Mouse (Mus musculus): ENCODE measurements at regions not wholly inside any gene's neighbourhood (a gene's known extent, or its start where the extent isn't known, plus 50 kb on each side); places are given as distances from the start of the nearest gene placed in this dataset.

GRCm38 (mm10) chr16:29706996-29707395 lies 127.9 kb downstream of the Opa1 start:
- ATAC-seq (replicated peaks in 1 of 2; ENCODE audit: insufficient read depth in 1 of 2, low FRiP score in 2 of 2, low TSS enrichment in 1 of 2, low read depth in 1 of 2, poor library complexity in 2 of 2, severe bottlenecking in 2 of 2), result no peak

GRCm38 (mm10) chr16:29707656-29708055 lies 128.5 kb downstream of the Opa1 start:
- no peak for ATAC-seq (replicated peaks in 1 of 2; ENCODE audit: insufficient read depth in 1 of 2, low FRiP score in 2 of 2, low TSS enrichment in 1 of 2, low read depth in 1 of 2, poor library complexity in 2 of 2, severe bottlenecking in 2 of 2)

- ATAC-seq (replicated peaks in 1 of 2; ENCODE audit: insufficient read depth in 1 of 2, low FRiP score in 2 of 2, low TSS enrichment in 1 of 2, low read depth in 1 of 2, poor library complexity in 2 of 2, severe bottlenecking in 2 of 2), result no peak
These were observed 129.9 kb downstream of the Opa1 start for GRCm38 (mm10) chr16:29709072-29709471.

GRCm38 (mm10) chr16:29711386-29711785 lies 132.3 kb downstream of the Opa1 start:
- ATAC-seq (replicated peaks in 1 of 2; ENCODE audit: insufficient read depth in 1 of 2, low FRiP score in 2 of 2, low TSS enrichment in 1 of 2, low read depth in 1 of 2, poor library complexity in 2 of 2, severe bottlenecking in 2 of 2), result no peak

GRCm38 (mm10) chr16:29711912-29712681 lies 133.0 kb downstream of the Opa1 start:
- ATAC-seq (replicated peaks in 1 of 2; ENCODE audit: insufficient read depth in 1 of 2, low FRiP score in 2 of 2, low TSS enrichment in 1 of 2, low read depth in 1 of 2, poor library complexity in 2 of 2, severe bottlenecking in 2 of 2), result no peak

DNA sequence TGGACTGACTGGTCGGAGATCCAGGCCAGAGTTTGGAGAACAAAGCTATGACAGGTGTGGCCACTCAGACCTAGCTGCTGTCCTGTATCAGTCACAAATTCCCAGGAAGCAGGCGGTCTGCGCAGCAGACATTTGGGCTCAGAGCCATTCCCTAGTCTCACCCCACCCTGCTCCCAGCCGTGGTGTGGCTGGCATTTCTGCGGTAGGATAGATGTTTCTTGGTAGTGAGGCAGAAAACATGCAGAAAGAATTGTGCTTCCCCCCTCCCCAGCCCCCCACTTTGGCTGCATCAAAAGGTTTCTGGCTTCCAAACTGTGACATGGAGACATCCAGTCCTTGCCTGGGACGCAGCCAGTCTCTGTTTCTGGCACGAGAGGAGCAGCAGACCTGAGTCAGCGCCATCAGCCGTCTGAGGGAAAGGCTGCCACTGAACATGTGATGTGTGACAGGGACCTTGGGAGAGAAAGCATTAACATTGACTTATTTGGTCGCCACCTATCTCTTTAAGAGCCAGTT lies 135.5 kb downstream of the Opa1 start:
- ATAC-seq (replicated peaks in 1 of 2; ENCODE audit: insufficient read depth in 1 of 2, low FRiP score in 2 of 2, low TSS enrichment in 1 of 2, low read depth in 1 of 2, poor library complexity in 2 of 2, severe bottlenecking in 2 of 2), result no peak

- ATAC-seq (replicated peaks in 1 of 2; ENCODE audit: insufficient read depth in 1 of 2, low FRiP score in 2 of 2, low TSS enrichment in 1 of 2, low read depth in 1 of 2, poor library complexity in 2 of 2, severe bottlenecking in 2 of 2), result no peak
These were observed 139.8 kb downstream of the Opa1 start for GRCm38 (mm10) chr16:29718965-29719364.

DNA sequence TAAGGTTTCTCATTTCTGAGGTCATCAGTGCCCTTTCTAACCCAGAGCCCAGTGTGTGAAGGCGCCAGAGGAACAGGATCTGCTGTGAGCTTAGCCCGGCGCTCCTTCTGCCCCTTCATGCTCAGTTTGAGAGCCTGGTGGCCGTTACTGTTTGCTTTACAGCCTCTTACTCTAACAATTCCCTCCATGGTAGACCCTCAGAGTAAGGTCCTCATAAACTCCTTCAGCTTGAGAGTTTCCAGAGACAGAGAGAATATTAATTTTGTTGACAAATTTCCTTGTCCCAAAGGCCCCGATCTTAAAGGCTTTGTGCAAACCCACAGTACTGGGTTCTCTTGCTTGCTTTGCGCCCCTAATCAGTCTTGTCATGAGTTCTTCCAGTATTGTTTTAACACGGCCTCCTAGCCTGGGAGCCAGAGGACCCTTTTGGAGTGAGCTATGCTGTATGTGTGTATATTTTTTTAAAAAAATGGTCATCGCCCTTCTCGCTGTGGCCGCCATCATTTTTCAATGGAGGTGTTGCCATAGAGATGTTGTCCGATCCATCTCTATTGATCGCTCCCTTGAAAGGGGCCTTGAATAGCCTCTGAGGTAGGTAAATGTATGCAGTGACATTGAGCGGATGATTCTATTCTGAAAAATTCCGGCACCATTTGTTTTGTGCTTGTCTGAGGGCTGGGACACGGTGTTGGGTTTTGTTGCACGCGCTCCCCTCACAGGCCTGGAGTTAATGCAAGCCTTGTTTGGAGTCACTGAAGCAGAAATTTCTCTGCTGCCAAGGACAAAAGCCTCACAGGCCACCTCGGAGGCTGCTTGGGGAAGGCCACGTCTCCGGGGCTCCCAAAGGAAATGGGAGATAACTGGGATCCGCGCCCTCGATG lies 140.7 kb downstream of the Opa1 start:
- no peak for ATAC-seq (replicated peaks in 1 of 2; ENCODE audit: insufficient read depth in 1 of 2, low FRiP score in 2 of 2, low TSS enrichment in 1 of 2, low read depth in 1 of 2, poor library complexity in 2 of 2, severe bottlenecking in 2 of 2)

- no peak for ATAC-seq (replicated peaks in 1 of 2; ENCODE audit: insufficient read depth in 1 of 2, low FRiP score in 2 of 2, low TSS enrichment in 1 of 2, low read depth in 1 of 2, poor library complexity in 2 of 2, severe bottlenecking in 2 of 2)
These were observed 146.0 kb downstream of the Opa1 start for GRCm38 (mm10) chr16:29725153-29725552.

DNA sequence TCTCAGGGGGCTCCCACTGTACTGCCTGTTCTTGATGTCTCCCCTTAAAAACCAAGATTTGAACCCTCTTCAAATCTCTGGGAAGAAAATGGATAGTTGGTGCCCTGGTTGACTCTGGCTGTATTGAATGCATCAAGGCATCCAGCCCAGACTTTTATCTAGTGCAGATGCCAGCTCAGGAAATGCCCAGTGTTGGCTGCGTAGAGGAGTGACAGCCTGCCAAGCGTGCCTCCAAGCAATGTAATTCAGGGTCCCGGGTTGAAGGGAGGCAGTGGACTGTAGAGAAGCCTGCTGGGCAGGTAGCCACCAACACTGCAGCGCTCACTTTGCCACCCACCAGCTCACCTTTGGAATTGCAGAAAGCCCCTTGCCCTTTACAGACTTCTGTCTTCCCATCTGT lies 146.4 kb downstream of the Opa1 start:
- ATAC-seq (replicated peaks in 1 of 2; ENCODE audit: insufficient read depth in 1 of 2, low FRiP score in 2 of 2, low TSS enrichment in 1 of 2, low read depth in 1 of 2, poor library complexity in 2 of 2, severe bottlenecking in 2 of 2), result no peak

GRCm38 (mm10) chr16:29727397-29727796 lies 148.3 kb downstream of the Opa1 start:
- ATAC-seq (replicated peaks in 1 of 2; ENCODE audit: insufficient read depth in 1 of 2, low FRiP score in 2 of 2, low TSS enrichment in 1 of 2, low read depth in 1 of 2, poor library complexity in 2 of 2, severe bottlenecking in 2 of 2), result peak; percentile 42 to 53; a peak in 2 of 4 replicates

DNA sequence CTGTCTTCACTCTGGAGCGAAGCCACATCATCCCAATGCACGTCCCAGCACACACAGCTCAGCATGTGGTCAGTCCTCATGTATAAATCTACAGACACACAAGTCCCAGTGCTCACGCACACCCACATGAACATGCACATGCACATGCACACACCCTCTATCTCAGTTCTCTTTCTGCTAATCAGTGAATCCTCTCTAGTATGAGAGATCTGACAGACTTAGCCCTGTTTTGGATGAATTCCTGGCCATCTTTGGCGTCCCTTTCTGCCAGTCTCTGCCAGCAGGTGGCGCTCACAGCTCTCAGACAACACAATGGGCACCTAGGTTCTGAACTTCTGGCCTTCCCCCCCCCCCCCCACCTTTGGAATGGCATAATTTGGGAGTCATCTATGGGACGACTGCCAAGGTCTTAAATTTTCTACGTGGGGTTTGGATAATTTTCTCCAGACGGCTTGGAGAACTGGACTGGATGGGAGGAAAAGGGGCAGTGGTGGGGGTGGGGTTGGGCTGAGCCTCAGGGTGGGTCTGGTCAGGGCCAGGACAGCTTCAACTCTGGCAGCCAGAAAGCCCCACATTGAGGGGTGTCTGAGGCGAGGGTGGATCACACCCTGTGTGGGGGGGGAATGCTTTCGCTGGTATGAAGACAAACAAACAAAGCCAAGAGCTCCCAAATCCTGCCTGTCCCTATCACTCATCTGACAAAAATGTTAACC lies 149.8 kb downstream of the Opa1 start:
- ATAC-seq (replicated peaks in 1 of 2; ENCODE audit: insufficient read depth in 1 of 2, low FRiP score in 2 of 2, low TSS enrichment in 1 of 2, low read depth in 1 of 2, poor library complexity in 2 of 2, severe bottlenecking in 2 of 2), result no peak

GRCm38 (mm10) chr16:29730010-29730409 lies 150.9 kb downstream of the Opa1 start:
- no peak for ATAC-seq (replicated peaks in 1 of 2; ENCODE audit: insufficient read depth in 1 of 2, low FRiP score in 2 of 2, low TSS enrichment in 1 of 2, low read depth in 1 of 2, poor library complexity in 2 of 2, severe bottlenecking in 2 of 2)

DNA sequence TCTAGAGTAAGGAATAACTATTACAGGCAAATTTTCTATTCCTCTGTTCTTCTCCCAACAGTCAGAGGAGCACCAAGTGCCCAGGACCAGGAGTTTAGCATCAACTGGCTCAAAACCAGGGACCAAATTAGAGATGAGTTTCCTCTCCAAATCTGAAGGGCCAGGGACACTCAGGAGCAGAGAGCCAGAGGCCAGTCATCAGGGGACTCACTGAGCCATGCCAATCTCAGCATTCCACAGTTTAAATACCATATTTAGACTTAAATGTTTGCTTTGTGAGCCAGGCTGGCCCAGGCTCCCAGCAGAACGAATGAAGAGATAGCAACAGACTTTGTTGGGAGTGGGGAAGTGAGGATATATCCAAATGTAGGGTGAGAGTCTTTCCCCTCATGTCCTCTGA lies 153.8 kb downstream of the Opa1 start:
- ATAC-seq (replicated peaks in 1 of 2; ENCODE audit: insufficient read depth in 1 of 2, low FRiP score in 2 of 2, low TSS enrichment in 1 of 2, low read depth in 1 of 2, poor library complexity in 2 of 2, severe bottlenecking in 2 of 2), result no peak

DNA sequence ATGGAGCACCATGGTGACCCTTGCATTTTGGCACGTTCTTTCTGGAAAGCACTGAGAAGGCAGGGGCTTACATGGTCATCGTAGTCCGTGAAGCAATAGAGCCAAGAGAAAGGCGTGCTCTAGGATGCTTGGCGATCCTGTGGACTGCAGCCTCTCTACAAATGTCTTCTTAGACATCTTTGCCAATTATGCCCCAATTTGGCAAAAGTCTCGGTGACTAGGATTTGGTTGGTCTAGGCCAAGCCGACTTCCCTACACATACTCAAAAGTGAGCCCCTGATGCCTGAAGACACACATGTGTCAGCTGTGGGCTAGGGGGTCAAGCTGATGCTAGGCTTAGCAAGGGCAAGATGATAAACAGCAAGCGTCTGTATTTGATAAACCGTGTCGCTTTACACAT lies 154.7 kb downstream of the Opa1 start:
- ATAC-seq (replicated peaks in 1 of 2; ENCODE audit: insufficient read depth in 1 of 2, low FRiP score in 2 of 2, low TSS enrichment in 1 of 2, low read depth in 1 of 2, poor library complexity in 2 of 2, severe bottlenecking in 2 of 2), result no peak

GRCm38 (mm10) chr16:29734324-29734723 lies 155.2 kb downstream of the Opa1 start:
- peak in 1 of 2 experiments; percentile 57; a peak in 2 of 4 replicates for ATAC-seq (replicated peaks in 1 of 2; ENCODE audit: insufficient read depth in 1 of 2, low FRiP score in 2 of 2, low TSS enrichment in 1 of 2, low read depth in 1 of 2, poor library complexity in 2 of 2, severe bottlenecking in 2 of 2)

- ATAC-seq (replicated peaks in 1 of 2; ENCODE audit: insufficient read depth in 1 of 2, low FRiP score in 2 of 2, low TSS enrichment in 1 of 2, low read depth in 1 of 2, poor library complexity in 2 of 2, severe bottlenecking in 2 of 2), result no peak
These were observed 155.7 kb downstream of the Opa1 start for GRCm38 (mm10) chr16:29734738-29735250.

Measured in hematopoietic stem cell, adult 5-6 weeks (primary cell).